Mouse (Mus musculus) NIH3T3 (cell line): ENCODE results near the gene Tmem158.
A peak's percentile ranks its signal among the peaks of the same experiment; 100 is the strongest.

Experiments used
- DNase-seq: peaks from one replicate; pipeline ENCODE4 v3.0.0-alpha.2; 2012; ENCODE audit warnings: low read depth

Tmem158 gene

GRCm38 (mm10) chr9:123245146-123245545, 15.4 kb downstream of the Tmem158 start:
- DNase-seq: no peak

GRCm38 (mm10) chr9:123243988-123244387, 16.6 kb downstream of the Tmem158 start:
- peak; percentile 80 for DNase-seq

- no peak for DNase-seq
Observed at GRCm38 (mm10) chr9:123241191-123241590, 19.4 kb downstream of the Tmem158 start.

- DNase-seq: no peak
Observed at GRCm38 (mm10) chr9:123240751-123241150, 19.8 kb downstream of the Tmem158 start.

- no peak for DNase-seq
Observed at GRCm38 (mm10) chr9:123240271-123240670, 20.3 kb downstream of the Tmem158 start.

- DNase-seq: peak; percentile 59
Observed at GRCm38 (mm10) chr9:123239651-123240050, 20.9 kb downstream of the Tmem158 start.

GRCm38 (mm10) chr9:123238256-123239045, 22.1 kb downstream of the Tmem158 start:
- peak; percentile 50 for DNase-seq

GRCm38 (mm10) chr9:123237739-123238138, 22.8 kb downstream of the Tmem158 start:
- peak; percentile 69 for DNase-seq

GRCm38 (mm10) chr9:123235621-123236020, 24.9 kb downstream of the Tmem158 start:
- DNase-seq: no peak

- DNase-seq: no peak
Observed at GRCm38 (mm10) chr9:123229826-123230225, 30.7 kb downstream of the Tmem158 start.

- no peak for DNase-seq
Observed at GRCm38 (mm10) chr9:123228671-123229070, 31.9 kb downstream of the Tmem158 start.

GRCm38 (mm10) chr9:123227106-123227750, 33.3 kb downstream of the Tmem158 start:
- no peak for DNase-seq

GRCm38 (mm10) chr9:123224863-123225431, 35.6 kb downstream of the Tmem158 start:
- no peak for DNase-seq

GRCm38 (mm10) chr9:123219826-123220225, 40.7 kb downstream of the Tmem158 start:
- no peak for DNase-seq

- DNase-seq: no peak
Observed at GRCm38 (mm10) chr9:123215621-123216440, 44.7 kb downstream of the Tmem158 start, which contains the start of gene Cdcp1. Gene Cdcp1 (minus strand): TSS chr9:123216038.

- DNase-seq: no peak
Observed at GRCm38 (mm10) chr9:123213371-123213770, 47.2 kb downstream of the Tmem158 start.
